Mouse (Mus musculus): ENCODE measurements at regions not wholly inside any gene's neighbourhood (a gene's known extent, or its start where the extent isn't known, plus 50 kb on each side); places are given as distances from the start of the nearest gene placed in this dataset.

DNA sequence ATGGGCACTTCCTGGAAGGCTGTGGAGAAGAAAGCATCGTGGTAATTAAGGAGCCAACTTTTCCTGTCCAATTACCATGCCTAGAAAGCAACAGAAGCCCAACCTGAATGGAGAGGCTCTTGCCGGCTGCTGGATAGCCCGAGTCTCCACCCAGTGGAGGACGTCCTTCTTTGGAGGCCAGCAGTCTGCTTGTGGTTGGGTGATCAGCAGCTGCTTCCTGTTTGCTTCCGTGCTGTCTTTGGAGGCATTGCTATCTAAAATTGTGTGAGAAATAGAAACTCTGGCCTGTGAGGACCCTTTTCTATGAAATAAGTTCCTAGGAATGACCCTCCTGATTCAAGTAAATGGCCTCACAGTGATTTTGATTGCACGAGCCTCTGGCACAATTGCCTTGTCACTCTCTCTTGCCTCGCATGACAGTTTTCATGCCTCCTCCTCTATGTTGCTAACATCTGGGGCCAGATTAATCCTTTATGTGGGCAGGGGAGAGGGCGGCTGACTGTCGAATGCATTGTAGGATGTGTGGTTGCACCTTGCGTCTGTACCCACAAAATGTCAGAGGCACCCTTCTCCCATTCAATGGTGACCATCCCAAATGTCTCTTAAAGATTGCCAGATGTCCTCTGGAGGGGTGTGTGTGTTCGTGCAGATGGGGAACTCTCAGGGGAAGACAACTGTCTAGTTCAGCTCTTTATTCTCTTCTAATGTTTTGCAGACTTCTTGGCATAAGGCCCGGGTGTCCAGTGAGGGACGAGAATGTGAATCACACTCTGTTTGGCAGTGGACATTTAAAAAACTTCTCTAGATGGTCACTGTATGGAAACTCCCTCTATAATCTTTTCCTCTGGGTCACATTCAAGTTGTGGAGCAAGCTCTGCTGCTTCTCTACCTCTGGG, 374.6 kb downstream of the Gm49356 start:
- no peak for ATAC-seq (ENCODE audit: low FRiP score, low read depth)
- H3K4me2 ChIP-seq (replicated peaks), result no peak overlapping the region
- no peak overlapping the region for H3K9ac ChIP-seq
- H3K36me3 ChIP-seq, result no peaks in the 10 kb centered on the region
- H3K27me3 ChIP-seq (replicated peaks), result no peaks in the 10 kb centered on the region
- H3K4me3 ChIP-seq, result no peak overlapping the region
- no peaks in the 10 kb centered on the region for H3K9me3 ChIP-seq
- no peak overlapping the region for H3K27ac ChIP-seq
- H3K4me1 ChIP-seq, result no peaks in the 10 kb centered on the region
- WGBS, result 70% methylated on average over 13 of the region's 13 CpGs

All from neural tube, embryonic 12.5 days (tissue).